Mouse (Mus musculus) neural tube, embryonic 14.5 days (tissue): ENCODE results near the gene Cuedc1. TPM values are rescaled to one million over a fixed set of nuclear protein-coding genes. Genes with fewer than 3 reads are reported as not detected.

Experiments used
- ATAC-seq: fragments of 200-750 bp; cut with Nextera tagmentation; 2 replicates; pipeline ENCODE4 v1.8.0; 2017; ENCODE audit warnings: low read depth, mild to moderate bottlenecking, moderate TSS enrichment, moderate library complexity
- H3K27ac ChIP-seq: fragments of 300-500 bp; sonication (generic); 2 replicates; pipeline ENCODE4 v1.5.1; 2014; ENCODE audit warnings: low read depth, mild to moderate bottlenecking, control low read depth, low read length, moderate library complexity, mixed read lengths
- H3K27me3 ChIP-seq: fragments of 300-500 bp; sonication (generic); 2 replicates; pipeline ENCODE4 v1.6.1; 2014; ENCODE audit warnings: low read length; ENCODE audit not compliant: control insufficient read depth, insufficient read depth
- H3K36me3 ChIP-seq: fragments of 300-500 bp; sonication (generic); 2 replicates; pipeline ENCODE4 v1.6.1; 2014; ENCODE audit warnings: low read length, mixed read lengths; ENCODE audit not compliant: control insufficient read depth, insufficient read depth
- H3K4me1 ChIP-seq: fragments of 300-500 bp; sonication (generic); 2 replicates; pipeline ENCODE4 v1.6.1; 2014; ENCODE audit warnings: low read length; ENCODE audit not compliant: control insufficient read depth, insufficient read depth
- H3K4me2 ChIP-seq: fragments of 300-500 bp; sonication (generic); 2 replicates; pipeline ENCODE4 v1.6.1; 2014; ENCODE audit warnings: mild to moderate bottlenecking, low read depth, low read length, control low read depth
- H3K4me3 ChIP-seq: fragments of 300-500 bp; sonication (generic); 2 replicates; pipeline ENCODE4 v1.5.1; 2014; ENCODE audit warnings: low read depth, low read length, control low read depth, mixed read lengths
- H3K9ac ChIP-seq: fragments of 300-500 bp; sonication (generic); replicated peaks from 2 replicates; pipeline ENCODE4 v1.6.1; 2014; ENCODE audit warnings: low read depth, mild to moderate bottlenecking, control low read depth, low read length, mixed read lengths
- H3K9me3 ChIP-seq: fragments of 300-500 bp; sonication (generic); 2 replicates; pipeline ENCODE4 v1.6.1; 2016; ENCODE audit warnings: low read length; ENCODE audit not compliant: control insufficient read depth
- WGBS: fragments of 180-500 bp; shearing (Covaris S2); extraction: QIAGEN DNeasy Blood & Tissue Kit; methylation state at CpG from one replicate; pipeline ENCODE4 v1.1.7; 2014; 5-methylcytosine and 5-hydroxymethylcytosine counted together
- polyA plus RNA-seq: library from polyadenylated mRNA; unstranded; fragments of >200 nt; fragmentation: Nextera tagmentation; extraction: Ambion mirVana; gene quantifications from 2 replicates; pipeline ENCODE4 v1.2.1, GENCODE M21; 2014

Cuedc1 gene
- polyA plus RNA-seq, 1 experiment from 2014 or later = 38.3 TPM

- Histone ChIP-seq H3K9me3 (no peaks in the 10 kb centered on the region), H3K4me3 (peak overlapping the region; percentile 84), H3K4me1 (peaks cover 18% of the 10 kb centered on the region), H3K4me2 (peak overlapping the region; percentile 84), H3K36me3 (no peaks in the 10 kb centered on the region), H3K9ac (peak overlapping the region; percentile 98), H3K27me3 (no peaks in the 10 kb centered on the region), H3K27ac (peak overlapping the region; percentile 90)
- ATAC-seq = peak; percentile 72
- under 1% methylated on average over 83 of the region's 95 CpGs for WGBS
These were observed 1.1 kb downstream of the Cuedc1 start for GRCm38 (mm10) chr11:88098787-88099598.

- Histone ChIP-seq H3K27me3 (no peaks in the 10 kb centered on the region), H3K4me1 (peaks cover 18% of the 10 kb centered on the region), H3K27ac (peak overlapping the region; percentile 90), H3K4me3 (peak overlapping the region; percentile 84), H3K9ac (peak overlapping the region; percentile 98), H3K9me3 (no peaks in the 10 kb centered on the region), H3K4me2 (peak overlapping the region; percentile 84), H3K36me3 (no peaks in the 10 kb centered on the region)
- peak; percentile 46 for ATAC-seq
- 2% methylated on average over 32 of the region's 38 CpGs for WGBS
These were observed 1.8 kb downstream of the Cuedc1 start for GRCm38 (mm10) chr11:88099599-88100023.

DNA sequence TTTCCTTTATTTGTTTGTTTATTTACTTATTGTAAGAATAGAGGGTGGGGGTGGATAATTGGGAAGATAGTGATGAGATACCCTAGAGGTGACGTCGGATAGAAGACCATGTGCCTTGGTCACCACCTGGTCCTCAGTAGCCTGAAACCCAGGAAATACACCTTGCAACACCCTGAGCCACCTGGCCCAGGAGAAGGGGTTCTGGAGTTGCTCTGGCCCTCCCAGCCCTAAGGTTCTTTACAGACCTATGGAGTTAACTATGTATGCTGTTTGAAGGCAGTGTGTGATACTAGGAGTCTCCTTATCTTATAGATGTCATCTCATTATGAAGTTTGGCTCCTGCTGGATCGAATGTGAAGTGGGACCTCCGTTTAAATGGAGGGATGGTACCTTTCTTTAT, 2.3 kb downstream of the Cuedc1 start:
- Histone ChIP-seq H3K9me3 (no peaks in the 10 kb centered on the region), H3K27me3 (no peaks in the 10 kb centered on the region), H3K4me3 (peak overlapping the region; percentile 84), H3K9ac (peak overlapping the region; percentile 98), H3K36me3 (no peaks in the 10 kb centered on the region), H3K27ac (no peak overlapping the region; the same call in 1 of the 2 replicates), H3K4me2 (peak overlapping the region; percentile 84), H3K4me1 (peaks cover 18% of the 10 kb centered on the region)
- ATAC-seq = no peak
- 33% methylated on average over 4 of the region's 4 CpGs for WGBS

DNA sequence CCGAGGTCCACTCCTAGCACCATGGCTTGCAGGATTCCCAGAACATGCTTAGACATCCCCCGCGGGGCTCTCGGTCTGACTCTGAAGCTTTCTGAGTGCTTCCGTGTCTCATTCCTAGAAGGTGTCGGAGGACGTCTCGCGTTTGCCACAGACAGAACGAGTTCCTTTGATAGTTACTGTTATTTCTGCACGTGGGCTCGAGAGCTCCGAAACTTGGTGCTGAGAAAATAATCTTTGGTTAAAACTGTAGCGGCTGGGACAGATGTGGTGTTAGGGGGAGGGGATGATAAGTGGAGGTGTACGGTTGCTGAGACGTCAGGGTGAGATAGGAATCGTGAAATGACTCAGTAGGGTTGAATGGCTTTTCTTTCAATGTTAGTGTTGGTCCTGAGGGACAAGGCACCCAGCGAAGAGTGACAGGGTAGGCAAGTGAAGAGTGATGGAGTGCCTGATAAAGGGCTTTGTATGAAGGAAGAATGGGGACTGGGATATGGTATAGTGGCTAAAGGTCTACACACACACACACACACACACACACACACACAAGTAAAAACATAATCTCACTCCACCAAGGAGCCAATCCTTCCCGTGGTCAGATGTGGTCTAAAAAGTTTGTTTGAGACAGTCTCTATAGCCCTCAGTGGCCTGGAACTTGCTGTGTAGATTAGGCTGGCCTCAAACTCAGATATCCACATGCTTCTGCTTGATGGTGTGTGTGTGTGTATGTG, 5.5 kb downstream of the Cuedc1 start:
- Histone ChIP-seq H3K4me1 (peaks cover 18% of the 10 kb centered on the region), H3K4me2 (no peak overlapping the region)
- WGBS = 92% methylated on average over 19 of the region's 19 CpGs

DNA sequence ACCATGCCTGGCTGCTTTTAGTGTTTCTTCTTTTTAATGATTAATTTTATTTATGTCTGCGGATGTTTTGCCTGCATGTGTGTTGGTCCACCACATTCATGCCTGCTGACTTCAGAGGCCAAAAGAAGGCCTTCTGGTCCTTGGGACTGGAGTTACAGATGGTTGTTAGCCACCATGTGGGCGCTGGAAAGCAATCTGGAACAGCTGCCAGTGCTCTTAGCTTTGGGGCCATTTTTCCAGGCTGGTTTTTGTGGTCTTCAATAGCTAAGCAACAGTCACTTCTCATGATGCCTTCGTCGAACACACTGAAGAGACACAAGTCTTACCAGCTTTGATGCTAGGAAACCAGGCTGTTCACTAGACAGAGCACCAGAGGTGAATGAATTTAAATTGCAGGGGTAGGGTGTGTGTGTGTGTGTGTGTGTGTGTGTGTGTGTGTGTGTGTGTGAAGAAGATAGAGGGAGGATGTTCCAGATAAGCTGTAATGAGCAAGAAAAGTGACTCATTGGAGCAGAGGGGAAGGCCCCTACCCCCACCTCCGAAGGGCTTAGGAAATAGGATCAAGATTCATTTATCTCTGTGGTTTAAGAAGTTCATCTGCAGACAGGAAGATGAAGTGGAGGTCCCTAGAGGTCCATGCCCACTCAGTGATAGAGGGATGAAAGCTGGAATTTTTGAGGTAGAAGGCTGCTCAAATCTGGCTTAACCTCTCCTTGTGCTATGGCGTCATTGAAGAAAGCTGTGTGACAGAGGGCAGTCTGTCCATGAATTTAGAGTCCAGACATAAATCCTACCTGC, 7.8 kb downstream of the Cuedc1 start:
- WGBS = 74% methylated on average over 6 of the region's 6 CpGs
- no peaks in the 10 kb centered on the region for H3K27me3 ChIP-seq
- H3K4me2 ChIP-seq = no peak overlapping the region
- H3K9ac ChIP-seq = no peak overlapping the region
- no peaks in the 10 kb centered on the region for H3K36me3 ChIP-seq
- no peak for ATAC-seq
- no peak overlapping the region for H3K27ac ChIP-seq
- peaks cover 11% of the 10 kb centered on the region for H3K4me1 ChIP-seq
- H3K4me3 ChIP-seq = no peak overlapping the region
- no peaks in the 10 kb centered on the region for H3K9me3 ChIP-seq

More for the DNA sequence above, 5.5 kb downstream of the Cuedc1 start:
- no peak overlapping the region for H3K27ac ChIP-seq
- no peaks in the 10 kb centered on the region for H3K27me3 ChIP-seq
- no peak overlapping the region for H3K4me3 ChIP-seq
- no peak overlapping the region for H3K9ac ChIP-seq
- H3K36me3 ChIP-seq = no peaks in the 10 kb centered on the region
- no peak for ATAC-seq
- no peaks in the 10 kb centered on the region for H3K9me3 ChIP-seq

DNA sequence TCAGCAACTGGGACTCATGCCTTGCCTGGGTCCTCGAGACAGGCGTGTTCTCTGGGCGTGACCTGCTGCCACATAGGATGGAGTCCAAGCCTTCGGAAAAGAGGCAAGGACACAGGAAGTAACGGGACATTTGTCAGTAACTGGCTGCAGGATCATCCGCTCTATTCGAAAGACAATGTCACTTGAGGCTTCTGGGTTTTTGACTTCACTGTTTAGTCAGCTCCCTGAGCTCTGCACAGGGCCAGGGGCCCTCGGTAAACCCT, 8.4 kb downstream of the Cuedc1 start:
- WGBS = 74% methylated on average over 8 of the region's 8 CpGs
- H3K4me2 ChIP-seq = no peak overlapping the region
- no peaks in the 10 kb centered on the region for H3K36me3 ChIP-seq
- no peaks in the 10 kb centered on the region for H3K27me3 ChIP-seq
- H3K27ac ChIP-seq = no peak overlapping the region
- no peak overlapping the region for H3K4me3 ChIP-seq
- peaks cover 8% of the 10 kb centered on the region; the same call in 1 of the 2 replicates for H3K4me1 ChIP-seq
- no peak overlapping the region for H3K9ac ChIP-seq
- H3K9me3 ChIP-seq = no peaks in the 10 kb centered on the region
- no peak for ATAC-seq

DNA sequence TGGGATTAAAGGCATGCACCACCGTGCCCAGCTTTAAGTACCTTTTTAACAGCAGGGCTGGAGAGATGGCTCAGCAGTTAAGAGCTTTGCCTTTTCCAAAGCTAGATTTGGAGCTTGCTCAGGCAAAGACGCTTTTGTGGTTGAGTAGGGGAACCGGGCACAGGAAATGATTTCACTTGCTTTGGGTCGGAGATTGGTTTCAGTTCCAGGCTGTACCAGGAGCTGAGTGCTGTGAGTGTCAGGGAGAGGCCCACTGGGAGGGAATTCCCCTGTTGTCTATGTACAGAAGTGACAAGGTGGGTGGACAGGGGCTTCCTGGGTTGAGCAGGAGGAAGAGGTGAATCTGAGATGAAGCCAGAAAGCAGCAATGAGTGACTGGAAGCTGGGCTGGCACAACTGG, 9.5 kb downstream of the Cuedc1 start:
- Histone ChIP-seq H3K9ac (no peak overlapping the region), H3K27me3 (no peaks in the 10 kb centered on the region), H3K4me2 (no peak overlapping the region), H3K4me1 (peaks cover 8% of the 10 kb centered on the region; the same call in 1 of the 2 replicates), H3K36me3 (no peaks in the 10 kb centered on the region), H3K9me3 (no peaks in the 10 kb centered on the region), H3K4me3 (no peak overlapping the region), H3K27ac (no peak overlapping the region)
- no peak for ATAC-seq
- 87% methylated on average over 4 of the region's 4 CpGs for WGBS

DNA sequence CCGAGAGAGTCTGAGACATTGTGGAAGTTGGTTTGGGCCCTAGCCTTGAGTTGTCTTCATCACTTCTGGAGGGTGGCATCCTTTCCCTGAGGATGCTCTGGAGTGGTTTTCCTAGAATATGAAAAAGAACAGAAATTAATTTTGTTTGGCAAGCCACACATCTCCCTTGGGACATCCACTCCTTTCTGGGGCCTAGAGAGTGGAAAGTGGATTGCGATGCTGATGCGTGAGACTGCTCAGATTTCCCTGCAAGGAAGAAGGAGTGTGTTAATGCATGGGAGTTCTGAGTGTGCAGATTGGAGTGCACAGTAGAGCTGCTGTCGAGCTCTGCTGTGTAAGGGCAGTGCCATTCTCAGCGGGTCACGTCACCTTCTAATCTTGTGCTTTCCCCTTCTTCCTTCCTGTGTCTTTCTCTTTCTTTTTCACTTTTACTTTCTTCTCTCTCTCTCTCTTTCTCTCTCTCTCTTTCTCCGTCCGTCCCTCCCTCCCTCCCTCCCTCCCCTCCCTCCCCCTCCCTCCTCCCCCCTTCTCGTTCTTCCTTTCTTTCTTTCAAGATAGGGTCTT, 12.3 kb downstream of the Cuedc1 start:
- H3K36me3 ChIP-seq = no peaks in the 10 kb centered on the region
- no peaks in the 10 kb centered on the region for H3K27me3 ChIP-seq
- no peak overlapping the region for H3K9ac ChIP-seq
- no peak overlapping the region for H3K4me3 ChIP-seq
- H3K4me2 ChIP-seq = no peak overlapping the region
- ATAC-seq = no peak
- 60% methylated on average over 9 of the region's 9 CpGs for WGBS
- peaks cover 20% of the 10 kb centered on the region for H3K4me1 ChIP-seq
- no peaks in the 10 kb centered on the region for H3K9me3 ChIP-seq
- no peak overlapping the region for H3K27ac ChIP-seq
